Mouse (Mus musculus): ENCODE measurements around the gene Snrpa.
A peak's percentile ranks its signal among the peaks of the same experiment; 100 is the strongest.

Gene Snrpa

GRCm38 (mm10) chr7:27198779-27199178 is 2.7 kb upstream of the Snrpa start:
- DNase-seq (ENCODE audit: low spot score), result no peak

DNA sequence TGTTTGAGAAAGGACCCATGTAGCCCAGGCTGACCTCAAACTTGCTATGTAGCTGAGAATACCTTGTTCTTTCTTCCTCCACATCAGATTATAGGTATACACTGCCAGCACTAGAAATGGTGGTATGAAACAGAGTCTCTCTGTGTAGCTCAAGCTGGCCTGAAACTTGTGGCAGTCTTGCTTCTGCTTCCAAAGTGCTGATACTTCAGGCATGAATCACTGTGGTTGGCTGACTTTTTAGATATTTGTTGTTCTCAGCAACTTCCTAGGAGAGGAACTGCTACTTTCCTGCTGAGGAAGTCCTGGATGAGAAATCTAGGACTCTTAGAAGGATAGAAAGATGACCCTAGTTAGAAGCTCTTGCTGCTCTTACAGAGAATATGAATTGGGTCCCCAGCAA is 2.3 kb upstream of the Snrpa start:
- DNase-seq (ENCODE audit: low spot score), result no peak

- DNase-seq (ENCODE audit: low spot score), result no peak
Observed at GRCm38 (mm10) chr7:27197634-27198033, 1.6 kb upstream of the Snrpa start.

GRCm38 (mm10) chr7:27197136-27197535 is 1.1 kb upstream of the Snrpa start:
- no peak for DNase-seq (ENCODE audit: low spot score)

- DNase-seq (ENCODE audit: low spot score), result no peak
Observed at GRCm38 (mm10) chr7:27193731-27194130, 2.3 kb downstream of the Snrpa start.

GRCm38 (mm10) chr7:27192434-27192833 is 3.6 kb downstream of the Snrpa start:
- DNase-seq (ENCODE audit: low spot score), result no peak

DNA sequence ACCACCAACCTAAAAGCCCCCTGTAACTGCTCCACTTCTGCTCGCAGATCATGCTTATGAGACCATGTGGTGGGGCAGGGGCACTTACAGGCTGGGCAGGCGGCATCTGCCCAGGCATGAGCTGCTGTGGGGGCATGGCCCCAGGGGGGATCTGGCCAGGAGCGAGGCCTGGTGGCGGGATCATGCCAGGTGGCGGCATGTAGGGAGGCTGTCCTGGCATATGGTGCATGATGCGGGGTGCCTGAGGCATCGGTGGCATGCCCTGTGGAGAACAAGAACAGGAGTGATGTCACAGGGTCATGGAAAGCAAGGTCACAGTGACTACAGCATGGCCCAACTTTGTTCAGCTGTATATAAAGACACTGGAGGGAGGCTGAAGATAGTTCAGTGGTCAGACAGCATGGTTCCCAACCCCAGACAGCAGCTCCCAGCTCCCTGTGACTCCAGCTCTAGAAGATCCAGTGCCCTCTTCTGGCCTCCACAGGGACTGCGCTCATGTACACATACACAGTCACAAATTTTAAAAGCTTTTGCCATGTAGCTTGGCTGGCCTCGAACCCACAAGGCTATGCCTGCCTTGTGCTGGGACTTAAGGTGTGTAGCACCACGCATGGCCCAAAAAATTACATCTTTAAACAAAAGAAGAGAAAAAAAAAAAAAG is 6.7 kb downstream of the Snrpa start:
- no peak for DNase-seq (ENCODE audit: low spot score)

- DNase-seq (ENCODE audit: low spot score), result no peak
Observed at GRCm38 (mm10) chr7:27185986-27186385, 10.1 kb downstream of the Snrpa start.

GRCm38 (mm10) chr7:27184964-27185363 is 11.1 kb downstream of the Snrpa start:
- no peak for DNase-seq (ENCODE audit: low spot score)

GRCm38 (mm10) chr7:27182498-27182897 is 13.6 kb downstream of the Snrpa start:
- no peak for DNase-seq (ENCODE audit: low spot score)

DNA sequence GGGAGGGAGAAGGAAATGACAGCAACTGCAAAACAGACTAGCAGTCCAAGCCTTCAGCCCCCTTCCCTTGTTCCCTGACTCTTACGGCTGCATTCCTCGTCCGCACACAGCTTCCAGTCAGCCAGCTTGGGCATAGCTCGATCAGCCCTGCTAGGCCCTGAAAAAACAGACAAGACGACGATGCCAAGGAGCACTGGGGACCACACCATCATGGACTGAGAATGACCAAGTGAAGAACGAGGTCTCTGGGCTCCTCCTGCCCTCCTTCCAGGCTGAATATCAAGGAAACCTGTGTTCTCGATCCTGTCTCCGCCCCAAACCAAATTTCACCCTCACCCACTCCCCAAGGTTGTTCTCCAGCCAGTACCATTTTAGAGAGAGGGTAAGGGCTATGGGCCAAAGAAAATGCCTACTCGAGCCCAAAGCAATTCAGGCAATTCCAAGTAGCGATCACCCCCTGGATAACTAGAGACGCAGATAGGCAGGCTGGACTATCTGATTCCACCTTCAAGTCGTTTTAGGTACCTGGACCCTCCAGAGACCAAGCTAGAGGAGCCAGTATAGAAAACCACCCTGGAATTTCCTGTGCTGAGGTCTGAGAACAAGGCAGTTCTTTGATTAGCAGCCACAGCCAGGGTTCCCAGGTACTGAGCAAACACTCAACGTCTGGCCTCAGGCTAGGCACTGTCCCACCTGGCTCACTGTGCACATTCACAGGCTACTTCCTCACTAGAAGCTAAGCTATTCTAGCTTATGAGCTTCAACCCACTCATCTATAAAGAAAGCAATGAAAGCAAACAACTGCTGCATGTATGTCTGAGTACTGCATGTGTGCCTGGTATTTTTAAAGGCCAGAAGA is 15.0 kb downstream of the Snrpa start, which contains the start of the genes Gm21983 and Mia:
Gene Gm21983 (minus strand): TSS at position 250 of the 859 bp plus-strand sequence.
Gene Mia (minus strand): TSS at position 321 of the 859 bp plus-strand sequence.
- no peak for DNase-seq (ENCODE audit: low spot score)

DNA sequence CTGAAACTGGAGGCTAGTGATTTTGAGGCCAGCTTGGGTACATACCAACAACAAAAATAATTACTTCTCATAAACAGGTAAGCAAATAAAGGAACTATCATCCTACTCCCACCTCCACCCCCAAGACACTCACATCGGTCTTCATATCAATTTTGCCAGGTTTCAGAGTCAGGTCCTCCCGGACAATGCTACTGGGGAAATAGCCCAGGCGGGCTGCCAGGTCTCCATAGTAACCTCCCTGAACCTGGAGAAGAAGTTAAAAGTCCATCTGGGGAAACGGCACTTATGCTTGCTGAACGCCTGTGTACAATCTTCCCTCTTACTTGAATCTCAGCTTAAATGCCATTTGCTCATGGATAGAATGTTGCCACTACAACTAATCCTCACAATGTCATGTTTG is 16.0 kb downstream of the Snrpa start:
- no peak for DNase-seq (ENCODE audit: low spot score)

DNA sequence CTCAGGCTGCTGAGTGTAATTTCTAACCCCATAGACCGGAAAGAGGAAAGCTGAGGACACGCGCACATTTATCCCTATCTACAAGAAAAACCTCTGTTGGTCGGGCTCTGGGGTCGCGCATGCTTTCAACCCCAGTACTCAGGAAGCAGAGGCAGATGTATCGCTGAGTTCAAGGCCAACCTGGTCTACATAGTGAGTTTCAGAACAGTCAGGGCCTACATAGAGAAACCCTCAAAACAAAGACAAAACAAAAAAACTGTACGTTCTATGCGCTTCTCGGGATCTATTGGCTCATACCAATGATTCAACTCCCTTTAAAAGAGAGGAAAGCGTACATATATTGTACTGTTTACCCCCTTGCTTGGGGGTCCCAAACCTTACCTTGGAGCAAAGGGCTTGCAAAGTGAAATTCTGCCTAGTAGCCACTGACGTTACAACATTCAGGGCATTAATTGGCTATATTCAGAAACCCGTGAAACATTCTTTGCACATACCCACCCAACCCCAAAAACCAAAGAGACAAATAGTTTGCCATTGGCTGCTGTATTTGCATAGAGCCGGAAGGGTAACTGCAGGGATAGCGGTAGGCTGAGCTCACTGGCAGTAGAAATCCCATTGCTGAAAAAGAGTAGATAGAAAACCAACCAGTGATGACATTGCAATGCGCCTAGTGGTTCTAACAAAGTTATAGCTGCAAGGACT is 16.7 kb downstream of the Snrpa start:
- DNase-seq (ENCODE audit: low spot score), result no peak

GRCm38 (mm10) chr7:27178324-27179216 is 17.5 kb downstream of the Snrpa start, which contains the start of gene Rab4b:
TSS of gene Rab4b (minus strand) at chr7:27178896.
- DNase-seq (ENCODE audit: low spot score), result peak; percentile 99

DNA sequence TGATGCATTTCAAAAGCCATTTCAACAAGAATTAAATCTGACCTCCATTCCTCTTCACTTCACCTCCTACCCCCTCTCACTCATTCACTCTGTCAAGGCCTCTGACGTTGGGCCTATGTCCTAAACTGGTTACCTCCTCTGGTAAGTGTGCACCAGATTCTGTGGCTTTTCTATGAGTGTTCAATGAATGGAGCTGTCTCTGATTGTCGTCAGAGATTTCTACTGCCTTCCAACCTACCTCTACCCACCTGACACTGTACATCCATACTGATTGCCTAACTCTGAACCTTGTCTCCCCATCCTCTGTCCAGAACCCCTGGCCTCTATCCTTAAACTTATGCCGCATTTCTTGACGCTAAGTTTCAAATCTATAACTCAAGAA is 18.1 kb downstream of the Snrpa start:
- no peak for DNase-seq (ENCODE audit: low spot score)

DNA sequence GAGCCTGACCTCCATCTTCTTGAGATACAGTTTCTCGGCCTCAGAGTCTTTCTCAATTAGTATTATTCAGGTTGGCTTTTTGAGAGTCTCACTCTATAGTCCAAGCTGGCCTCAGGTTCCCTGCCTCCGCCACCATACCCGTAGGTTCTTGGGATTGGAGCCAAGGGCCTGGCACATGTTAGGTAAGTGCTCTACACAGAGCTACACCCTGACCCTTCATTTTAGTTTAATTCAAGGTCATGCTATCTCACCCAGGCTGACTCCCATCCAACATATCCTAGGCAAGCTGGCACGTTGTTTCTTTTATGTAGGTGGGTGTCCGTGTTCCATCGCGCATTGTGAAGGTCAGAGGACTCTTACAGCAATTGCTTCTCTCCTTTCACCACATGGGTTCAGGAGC is 21.2 kb downstream of the Snrpa start:
- DNase-seq (ENCODE audit: low spot score), result no peak

DNA sequence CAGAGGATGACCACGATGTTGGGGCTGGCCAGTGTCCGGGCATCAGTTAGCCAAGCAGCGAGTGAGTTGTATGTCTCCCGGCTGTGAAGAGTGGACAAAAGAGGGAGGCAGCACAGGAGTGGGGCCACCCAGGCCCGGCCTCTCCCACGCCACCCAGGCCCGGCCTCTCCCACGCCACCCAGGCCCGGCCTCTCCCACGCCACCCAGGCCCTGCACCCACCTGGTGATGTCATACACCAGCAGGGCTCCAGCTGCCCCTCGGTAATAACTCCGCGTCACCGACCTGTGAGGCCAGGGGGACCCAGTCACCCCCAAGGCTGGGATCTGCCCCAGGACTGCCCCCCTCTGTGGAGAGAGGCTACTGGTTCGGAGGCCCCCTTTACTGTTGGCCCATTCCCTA is 21.6 kb downstream of the Snrpa start:
- no peak for DNase-seq (ENCODE audit: low spot score)

DNA sequence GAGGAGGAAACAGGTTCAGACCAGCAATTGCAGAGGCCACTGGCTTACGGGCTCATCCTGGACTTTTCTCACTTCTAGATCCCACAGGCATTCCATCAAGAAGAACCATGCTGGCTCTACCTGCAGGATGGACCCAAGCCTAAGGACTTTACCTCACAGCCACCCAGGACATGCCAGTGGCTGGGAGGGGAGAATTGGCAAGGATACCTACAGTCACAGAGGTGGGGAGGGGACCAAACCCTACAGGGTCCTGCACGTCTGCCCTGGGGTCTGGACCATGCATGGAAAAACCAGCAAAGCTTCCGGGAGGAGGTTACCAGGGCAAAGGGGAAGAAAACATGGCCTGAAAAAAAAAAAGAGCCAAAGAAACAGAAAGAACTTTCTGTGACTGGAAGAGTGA is 25.1 kb downstream of the Snrpa start:
- no peak for DNase-seq (ENCODE audit: low spot score)

DNA sequence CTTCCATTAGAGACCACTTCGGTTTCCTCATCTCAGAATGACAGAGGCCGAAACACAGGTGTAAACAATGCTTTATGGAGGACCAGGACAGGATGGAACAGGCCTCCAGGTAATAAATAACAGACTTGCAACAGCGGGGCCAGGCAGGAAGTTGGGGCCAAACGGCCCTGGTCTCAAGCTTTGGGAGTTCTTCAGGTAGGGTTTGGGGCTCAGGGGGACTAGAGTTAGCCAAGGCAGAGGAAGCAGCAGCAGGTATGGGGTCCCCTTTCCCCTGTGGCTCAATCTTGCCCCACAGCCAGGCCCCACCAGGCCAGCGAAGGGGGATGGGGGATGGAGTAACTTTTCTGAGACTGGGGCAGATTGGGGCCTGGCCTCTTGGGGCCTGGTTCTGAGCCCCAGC is 27.7 kb downstream of the Snrpa start:
- DNase-seq (ENCODE audit: low spot score), result no peak

- DNase-seq (ENCODE audit: low spot score), result no peak
Observed at GRCm38 (mm10) chr7:27167475-27168094, 28.5 kb downstream of the Snrpa start.
